Mouse (Mus musculus): Measurements from ENCODE around the gene Gabpb2. TPM values are rescaled to one million over a fixed set of nuclear protein-coding genes. Genes with fewer than 3 reads are reported as not detected.

Gabpb2 gene
- polyA plus RNA-seq, 1 experiment: 3.3 TPM

- Histone ChIP-seq H3ac (ENCODE audit: control insufficient read depth, insufficient read length) (no peak overlapping the region), H3K4me3 (no peak overlapping the region), H3K4me2 (ENCODE audit: low read depth) (peak overlapping the region; percentile 16), H3K79me2 (ENCODE audit: control insufficient read depth, insufficient read depth) (no peaks in the 10 kb centered on the region), H3K36me3 (ENCODE audit: control insufficient read depth, insufficient read depth) (peaks cover 21% of the 10 kb centered on the region), H3K27me3 (ENCODE audit: control insufficient read depth, insufficient read depth, insufficient read length) (no peaks in the 10 kb centered on the region)
- TF ChIP-seq USF1 (IDR thresholded peaks at IDR 0.05; ENCODE audit: low read depth) (no peak), POLR2AphosphoS2 (IDR thresholded peaks at IDR 0.05; ENCODE audit: insufficient read length, low read depth) (no peak), CEBPB (IDR thresholded peaks at IDR 0.05; ENCODE audit: insufficient read depth, poor library complexity, severe bottlenecking) (no peak), MYOG (IDR thresholded peaks at IDR 0.05; ENCODE audit: control insufficient read depth in 1 of 3, insufficient read depth in 1 of 3, insufficient read length in 2 of 3, low read depth in 2 of 3) (no peak), SRF (IDR thresholded peaks at IDR 0.05; ENCODE audit: control insufficient read depth, insufficient read length, low read depth) (no peak), MAX (IDR thresholded peaks at IDR 0.05; ENCODE audit: low read depth) (no peak), MYOD1 (IDR thresholded peaks at IDR 0.05; ENCODE audit: control insufficient read depth in 1 of 3, insufficient read length in 2 of 3, low read depth in 2 of 3) (no peak), POLR2A (IDR thresholded peaks at IDR 0.05; ENCODE audit: insufficient read length, low read depth) (no peak)
These were observed 23.0 kb downstream of the Gabpb2 start for GRCm38 (mm10) chr3:95194721-95195135.

DNA sequence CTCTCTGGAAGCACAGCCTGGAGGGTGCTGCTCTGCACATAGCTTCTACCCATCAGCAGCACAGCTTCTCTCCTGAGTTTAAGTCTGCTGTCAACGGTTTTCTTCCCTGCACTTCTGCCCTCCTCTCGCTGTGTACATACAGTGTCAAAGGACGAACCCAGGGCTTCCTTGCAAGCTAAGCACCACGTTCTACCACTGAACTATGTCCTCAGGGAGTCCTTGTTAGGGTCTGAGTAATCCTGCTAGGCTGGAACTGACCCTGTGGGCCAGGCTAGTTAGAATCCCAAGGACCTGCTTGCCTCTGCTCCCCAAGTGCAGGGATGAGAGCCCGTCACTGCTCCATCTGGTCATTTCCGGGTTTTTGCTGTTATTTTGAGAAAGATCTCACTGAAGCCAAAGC lies 30.8 kb downstream of the Gabpb2 start:
- Histone ChIP-seq H3K79me2 (ENCODE audit: control insufficient read depth, insufficient read depth) (no peaks in the 10 kb centered on the region), H3K4me2 (ENCODE audit: low read depth) (no peak overlapping the region), H3K27me3 (ENCODE audit: control insufficient read depth, insufficient read depth, insufficient read length) (no peaks in the 10 kb centered on the region), H3K36me3 (ENCODE audit: control insufficient read depth, insufficient read depth) (peaks cover 25% of the 10 kb centered on the region), H3K4me3 (no peak overlapping the region), H3ac (ENCODE audit: control insufficient read depth, insufficient read length) (no peak overlapping the region)
- TF ChIP-seq TCF3 (IDR thresholded peaks at IDR 0.05; ENCODE audit: insufficient read length, low read depth): no peak
- no peak for TF ChIP-seq CEBPB (IDR thresholded peaks at IDR 0.05; ENCODE audit: insufficient read depth, poor library complexity, severe bottlenecking)

GRCm38 (mm10) chr3:95186100-95186499 lies 31.6 kb downstream of the Gabpb2 start:
- Histone ChIP-seq H3K4me2 (ENCODE audit: low read depth) (no peak overlapping the region), H3K27me3 (ENCODE audit: control insufficient read depth, insufficient read depth, insufficient read length) (no peaks in the 10 kb centered on the region), H3K4me3 (no peak overlapping the region), H3K36me3 (ENCODE audit: control insufficient read depth, insufficient read depth) (peaks cover 27% of the 10 kb centered on the region), H3ac (ENCODE audit: control insufficient read depth, insufficient read length) (no peak overlapping the region), H3K79me2 (ENCODE audit: control insufficient read depth, insufficient read depth) (no peaks in the 10 kb centered on the region)
- no peak for TF ChIP-seq CEBPB (IDR thresholded peaks at IDR 0.05; ENCODE audit: insufficient read depth, poor library complexity, severe bottlenecking)
- TF ChIP-seq POLR2A (IDR thresholded peaks at IDR 0.05; ENCODE audit: insufficient read length, low read depth): no peak
- TF ChIP-seq POLR2AphosphoS2 (IDR thresholded peaks at IDR 0.05; ENCODE audit: insufficient read length, low read depth): no peak
- TF ChIP-seq TCF12 (IDR thresholded peaks at IDR 0.05; ENCODE audit: insufficient read depth, poor library complexity, severe bottlenecking): no peak

DNA sequence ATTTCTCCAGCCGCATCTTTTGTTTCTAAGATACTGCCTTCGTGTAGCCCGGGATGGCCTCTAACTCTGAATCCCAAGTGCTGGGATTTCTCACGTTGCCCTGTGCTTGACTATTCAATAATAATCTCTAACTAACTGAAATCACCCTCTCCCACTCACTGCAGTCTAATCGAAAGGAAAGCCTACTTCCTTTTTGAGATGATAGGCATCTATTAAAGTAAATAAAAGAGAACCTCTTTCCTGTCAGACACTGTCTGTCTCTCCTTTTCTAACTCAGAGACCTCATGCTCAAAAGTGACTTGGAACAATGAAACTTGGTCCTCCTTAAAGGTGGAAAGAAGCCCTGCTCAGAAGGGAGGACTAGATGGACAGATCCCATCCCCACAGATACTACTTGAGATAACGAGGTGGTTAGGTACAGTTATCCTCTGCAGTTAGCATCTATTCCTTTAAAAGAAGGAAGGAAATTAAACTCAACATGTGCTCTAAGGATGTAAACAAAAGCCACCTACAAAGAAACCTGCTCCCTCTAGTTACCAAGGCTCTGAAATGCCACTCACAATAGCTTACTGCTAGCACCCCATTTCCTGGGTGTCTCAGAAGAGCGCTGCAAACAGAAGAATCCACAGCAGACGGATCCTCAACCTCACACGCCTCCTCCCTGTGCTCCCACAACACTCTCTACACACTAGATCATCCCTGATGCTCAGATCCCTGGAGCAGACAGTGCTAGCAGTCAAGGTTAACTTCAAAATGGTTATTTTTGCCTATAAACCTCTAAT lies 32.7 kb downstream of the Gabpb2 start:
- H3K27me3 ChIP-seq (ENCODE audit: control insufficient read depth, insufficient read depth, insufficient read length): no peaks in the 10 kb centered on the region
- H3K79me2 ChIP-seq (ENCODE audit: control insufficient read depth, insufficient read depth): no peaks in the 10 kb centered on the region
- no peak overlapping the region for H3ac ChIP-seq (ENCODE audit: control insufficient read depth, insufficient read length)
- TF ChIP-seq MYOD1 (IDR thresholded peaks at IDR 0.05; ENCODE audit: control insufficient read depth in 1 of 3, insufficient read length in 2 of 3, low read depth in 2 of 3): no peak
- no peak for TF ChIP-seq E2F4 (IDR thresholded peaks at IDR 0.05; ENCODE audit: insufficient read depth)
- TF ChIP-seq TCF12 (IDR thresholded peaks at IDR 0.05; ENCODE audit: insufficient read depth, poor library complexity, severe bottlenecking): no peak
- no peak for TF ChIP-seq REST (IDR thresholded peaks at IDR 0.05; ENCODE audit: insufficient read depth, insufficient read length)
- TF ChIP-seq MAX (IDR thresholded peaks at IDR 0.05; ENCODE audit: low read depth): no peak
- H3K36me3 ChIP-seq (ENCODE audit: control insufficient read depth, insufficient read depth): peaks cover 27% of the 10 kb centered on the region
- H3K4me2 ChIP-seq (ENCODE audit: low read depth): no peak overlapping the region
- no peak overlapping the region for H3K4me3 ChIP-seq

- H3ac ChIP-seq (ENCODE audit: control insufficient read depth, insufficient read length): no peak overlapping the region
These were observed 35.9 kb downstream of the Gabpb2 start for GRCm38 (mm10) chr3:95181841-95182240.

GRCm38 (mm10) chr3:95179890-95180289 lies 37.8 kb downstream of the Gabpb2 start:
- TF ChIP-seq SRF (IDR thresholded peaks at IDR 0.05; ENCODE audit: control insufficient read depth, insufficient read length, low read depth) (no peak), USF1 (IDR thresholded peaks at IDR 0.05; ENCODE audit: low read depth) (no peak), MAX (IDR thresholded peaks at IDR 0.05; ENCODE audit: low read depth) (no peak), MYOD1 (IDR thresholded peaks at IDR 0.05; ENCODE audit: control insufficient read depth in 1 of 3, insufficient read length in 2 of 3, low read depth in 2 of 3) (no peak), TCF3 (IDR thresholded peaks at IDR 0.05; ENCODE audit: insufficient read length, low read depth) (no peak), REST (IDR thresholded peaks at IDR 0.05; ENCODE audit: insufficient read depth, insufficient read length) (no peak)
- H3K4me3 ChIP-seq: no peak overlapping the region
- H3ac ChIP-seq (ENCODE audit: control insufficient read depth, insufficient read length): no peak overlapping the region
- no peak overlapping the region for H3K4me2 ChIP-seq (ENCODE audit: low read depth)
- no peaks in the 10 kb centered on the region for H3K79me2 ChIP-seq (ENCODE audit: control insufficient read depth, insufficient read depth)
- peaks cover 12% of the 10 kb centered on the region for H3K36me3 ChIP-seq (ENCODE audit: control insufficient read depth, insufficient read depth)
- no peaks in the 10 kb centered on the region for H3K27me3 ChIP-seq (ENCODE audit: control insufficient read depth, insufficient read depth, insufficient read length)

More at GRCm38 (mm10) chr3:95181841-95182240, 35.9 kb downstream of the Gabpb2 start:
- peaks cover 12% of the 10 kb centered on the region for H3K36me3 ChIP-seq (ENCODE audit: control insufficient read depth, insufficient read depth)
- no peak overlapping the region for H3K4me2 ChIP-seq (ENCODE audit: low read depth)
- H3K27me3 ChIP-seq (ENCODE audit: control insufficient read depth, insufficient read depth, insufficient read length): no peaks in the 10 kb centered on the region
- H3K79me2 ChIP-seq (ENCODE audit: control insufficient read depth, insufficient read depth): no peaks in the 10 kb centered on the region
- TF ChIP-seq TCF3 (IDR thresholded peaks at IDR 0.05; ENCODE audit: insufficient read length, low read depth) (no peak), E2F4 (IDR thresholded peaks at IDR 0.05; ENCODE audit: insufficient read depth) (no peak), CEBPB (IDR thresholded peaks at IDR 0.05; ENCODE audit: insufficient read depth, poor library complexity, severe bottlenecking) (no peak), POLR2A (IDR thresholded peaks at IDR 0.05; ENCODE audit: insufficient read length, low read depth) (no peak), POLR2AphosphoS2 (IDR thresholded peaks at IDR 0.05; ENCODE audit: insufficient read length, low read depth) (no peak)
- no peak overlapping the region for H3K4me3 ChIP-seq

All from myocyte (in vitro differentiated cells).